Mouse (Mus musculus): ENCODE measurements at regions not wholly inside any gene's neighbourhood (a gene's known extent, or its start where the extent isn't known, plus 50 kb on each side); places are given as distances from the start of the nearest gene placed in this dataset.

DNA sequence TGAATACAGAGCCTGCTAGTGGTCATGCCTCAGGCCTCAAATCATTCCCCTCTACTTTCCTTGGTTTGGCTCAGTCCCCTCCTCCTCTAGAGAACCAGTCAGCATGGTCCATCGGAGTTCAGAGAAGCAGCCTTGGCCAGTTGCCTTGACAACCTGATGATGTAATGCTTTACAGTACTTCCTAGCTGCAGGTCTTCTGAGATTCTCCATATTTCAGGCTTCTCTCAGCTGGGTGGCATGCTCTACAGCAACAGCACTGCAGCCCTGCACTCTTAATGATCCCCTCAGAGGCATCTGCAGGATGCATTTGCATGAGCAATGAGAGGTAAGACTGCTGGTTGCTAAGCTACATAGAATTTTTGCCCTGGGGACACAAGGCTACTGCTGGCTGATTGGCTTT, 514.7 kb upstream of the Nbea start:
- TF ChIP-seq EP300 (optimal IDR thresholded peaks at IDR 0.05) = no peak
- no peak for TF ChIP-seq CTCF (IDR thresholded peaks at IDR 0.05; ENCODE audit: low read depth)
